Mouse (Mus musculus) neural tube, embryonic 14.5 days (tissue): ENCODE measurements at regions not wholly inside any gene's neighbourhood (a gene's known extent, or its start where the extent isn't known, plus 50 kb on each side); places are given as distances from the start of the nearest gene placed in this dataset.

Experiments
- ATAC-seq: fragments of 200-750 bp; cut with Nextera tagmentation; 2 replicates; pipeline ENCODE4 v1.8.0; 2017; ENCODE audit warnings: low read depth, mild to moderate bottlenecking, moderate TSS enrichment, moderate library complexity
- H3K27ac ChIP-seq: fragments of 300-500 bp; sonication (generic); 2 replicates; pipeline ENCODE4 v1.5.1; 2014; ENCODE audit warnings: low read depth, mild to moderate bottlenecking, control low read depth, low read length, moderate library complexity, mixed read lengths
- H3K27me3 ChIP-seq: fragments of 300-500 bp; sonication (generic); 2 replicates; pipeline ENCODE4 v1.6.1; 2014; ENCODE audit warnings: low read length; ENCODE audit not compliant: control insufficient read depth, insufficient read depth
- H3K36me3 ChIP-seq: fragments of 300-500 bp; sonication (generic); 2 replicates; pipeline ENCODE4 v1.6.1; 2014; ENCODE audit warnings: low read length, mixed read lengths; ENCODE audit not compliant: control insufficient read depth, insufficient read depth
- H3K4me1 ChIP-seq: fragments of 300-500 bp; sonication (generic); 2 replicates; pipeline ENCODE4 v1.6.1; 2014; ENCODE audit warnings: low read length; ENCODE audit not compliant: control insufficient read depth, insufficient read depth
- H3K4me2 ChIP-seq: fragments of 300-500 bp; sonication (generic); 2 replicates; pipeline ENCODE4 v1.6.1; 2014; ENCODE audit warnings: mild to moderate bottlenecking, low read depth, low read length, control low read depth
- H3K4me3 ChIP-seq: fragments of 300-500 bp; sonication (generic); 2 replicates; pipeline ENCODE4 v1.5.1; 2014; ENCODE audit warnings: low read depth, low read length, control low read depth, mixed read lengths
- H3K9ac ChIP-seq: fragments of 300-500 bp; sonication (generic); replicated peaks from 2 replicates; pipeline ENCODE4 v1.6.1; 2014; ENCODE audit warnings: low read depth, mild to moderate bottlenecking, control low read depth, low read length, mixed read lengths
- H3K9me3 ChIP-seq: fragments of 300-500 bp; sonication (generic); 2 replicates; pipeline ENCODE4 v1.6.1; 2016; ENCODE audit warnings: low read length; ENCODE audit not compliant: control insufficient read depth
- WGBS: fragments of 180-500 bp; shearing (Covaris S2); extraction: QIAGEN DNeasy Blood & Tissue Kit; methylation state at CpG from one replicate; pipeline ENCODE4 v1.1.7; 2014; 5-methylcytosine and 5-hydroxymethylcytosine counted together

GRCm38 (mm10) chr2:103900384-103900783 lies 57.4 kb upstream of the Lmo2 start:
- no peak for ATAC-seq
- Histone ChIP-seq H3K27me3 (no peaks in the 10 kb centered on the region), H3K9me3 (no peaks in the 10 kb centered on the region), H3K4me1 (no peaks in the 10 kb centered on the region), H3K27ac (no peak overlapping the region), H3K36me3 (no peaks in the 10 kb centered on the region), H3K4me3 (no peak overlapping the region), H3K4me2 (no peak overlapping the region), H3K9ac (no peak overlapping the region)
- 70% methylated on average over 5 of the region's 5 CpGs for WGBS

DNA sequence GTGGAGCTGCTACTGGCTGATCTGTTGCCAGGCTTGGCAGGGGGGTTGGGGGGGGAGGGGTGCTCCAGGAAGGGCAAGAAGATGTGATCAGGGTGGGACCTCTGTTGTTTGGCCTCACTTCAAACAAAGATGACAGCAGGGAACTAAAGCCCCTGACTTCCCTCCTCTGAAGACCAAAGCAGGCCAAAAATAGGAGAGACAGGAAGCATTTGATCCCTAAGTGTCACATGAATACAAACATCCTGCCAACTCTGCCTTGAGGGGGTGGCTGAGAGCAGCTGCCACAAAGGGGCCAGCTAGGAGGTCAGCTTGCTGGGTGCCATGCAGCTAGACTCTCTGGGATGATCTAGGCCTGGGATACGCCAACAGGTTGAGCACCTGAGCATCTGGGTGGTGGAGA lies 56.3 kb upstream of the Lmo2 start:
- no peak overlapping the region for H3K9ac ChIP-seq
- H3K27ac ChIP-seq, result no peak overlapping the region
- no peak for ATAC-seq
- H3K27me3 ChIP-seq, result no peaks in the 10 kb centered on the region
- no peak overlapping the region for H3K4me3 ChIP-seq
- no peaks in the 10 kb centered on the region for H3K36me3 ChIP-seq
- 0 out of 2 replicates have a peak, but pooled peaks cover 5% of the 10 kb centered on the region for H3K4me1 ChIP-seq
- no peaks in the 10 kb centered on the region for H3K9me3 ChIP-seq
- H3K4me2 ChIP-seq, result no peak overlapping the region
- WGBS, result 92% methylated on average over 1 of the region's 1 CpGs

DNA sequence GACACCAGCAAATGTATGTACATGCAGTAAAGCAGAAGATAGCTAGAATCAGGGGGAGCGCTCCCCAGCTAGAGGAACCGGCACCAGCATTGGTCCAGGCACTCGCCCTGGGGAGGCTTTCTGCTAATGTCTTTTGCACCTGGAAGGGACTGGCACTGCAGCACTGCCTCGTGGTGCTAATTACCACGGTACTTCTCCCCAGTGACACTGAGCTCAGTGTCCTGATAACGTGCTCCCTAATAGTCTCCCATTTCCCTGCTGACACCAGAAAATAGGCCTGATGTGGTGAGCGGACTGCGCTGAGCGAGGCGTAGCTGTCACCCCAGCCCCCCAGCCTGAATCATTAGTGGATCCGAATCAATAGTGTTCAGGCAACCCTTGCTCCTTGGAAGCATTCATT lies 55.0 kb upstream of the Lmo2 start:
- Histone ChIP-seq H3K4me2 (no peak overlapping the region), H3K4me3 (no peak overlapping the region), H3K9ac (no peak overlapping the region), H3K9me3 (no peaks in the 10 kb centered on the region), H3K36me3 (no peaks in the 10 kb centered on the region), H3K27ac (no peak overlapping the region), H3K4me1 (0 out of 2 replicates have a peak, but pooled peaks cover 6% of the 10 kb centered on the region), H3K27me3 (no peaks in the 10 kb centered on the region)
- 43% methylated on average over 11 of the region's 11 CpGs for WGBS
- peak; percentile 54 for ATAC-seq

DNA sequence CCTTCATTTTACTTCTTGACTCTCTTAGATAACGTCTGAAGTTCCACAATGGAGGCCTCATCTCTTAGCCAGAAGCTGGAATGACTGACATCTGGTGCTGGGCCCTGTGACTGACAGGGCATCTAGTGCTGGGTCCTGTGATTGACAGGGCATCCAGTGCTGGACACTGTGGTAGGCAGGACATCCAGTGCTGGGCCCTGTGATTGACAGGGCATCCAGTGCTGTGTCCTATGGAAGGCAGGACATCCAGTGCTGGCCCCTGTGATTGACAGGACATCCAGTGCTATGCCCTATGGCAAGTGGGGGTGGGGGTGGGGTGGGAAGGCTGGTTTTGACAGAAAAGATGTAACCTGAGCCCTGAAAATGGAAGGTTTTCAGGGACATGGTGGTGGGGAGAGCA lies 52.1 kb upstream of the Lmo2 start:
- WGBS, result 93% methylated on average over 1 of the region's 1 CpGs
- 0 out of 2 replicates have a peak, but pooled peaks cover 6% of the 10 kb centered on the region for H3K4me1 ChIP-seq
- no peaks in the 10 kb centered on the region for H3K36me3 ChIP-seq
- no peak overlapping the region for H3K4me3 ChIP-seq
- no peaks in the 10 kb centered on the region for H3K9me3 ChIP-seq
- H3K27ac ChIP-seq, result no peak overlapping the region
- no peak for ATAC-seq
- H3K27me3 ChIP-seq, result no peaks in the 10 kb centered on the region
- no peak overlapping the region for H3K4me2 ChIP-seq
- no peak overlapping the region for H3K9ac ChIP-seq

GRCm38 (mm10) chr2:103906581-103907184 lies 51.1 kb upstream of the Lmo2 start:
- 16% methylated on average over 2 of the region's 2 CpGs for WGBS
- no peak for ATAC-seq

More at GRCm38 (mm10) chr2:103906581-103907184, 51.1 kb upstream of the Lmo2 start:
- H3K4me1 ChIP-seq, result 0 out of 2 replicates have a peak, but pooled peaks cover 6% of the 10 kb centered on the region
- H3K27me3 ChIP-seq, result no peaks in the 10 kb centered on the region
- no peak overlapping the region for H3K4me2 ChIP-seq
- no peaks in the 10 kb centered on the region for H3K36me3 ChIP-seq
- no peak overlapping the region for H3K4me3 ChIP-seq
- H3K9ac ChIP-seq, result no peak overlapping the region
- no peaks in the 10 kb centered on the region for H3K9me3 ChIP-seq
- H3K27ac ChIP-seq, result no peak overlapping the region
